Mouse (Mus musculus) leukemia stem cell, adult 10-12 weeks (primary cell): Measurements from ENCODE around the gene Clcnkb. TPM values are rescaled to one million over a fixed set of nuclear protein-coding genes. Genes with fewer than 3 reads are reported as not detected.

Source experiments
- polyA plus RNA-seq: library from polyadenylated mRNA; stranded (reverse); fragments of >175 nt; gene quantifications from 2 replicates; pipeline ENCODE4 v1.2.3, GENCODE M21; 2012; ENCODE audit warnings: low replicate concordance

The Clcnkb gene
- 0.66 TPM in 1 of 2 replicates, not detected in the other for polyA plus RNA-seq

GRCm38 (mm10) chr4:141415924-141416323 lies at the start of gene Clcnkb:
Gene Clcnkb, minus strand, starts transcription at chr4:141416014.

GRCm38 (mm10) chr4:141444451-141445327 lies 28.9 kb upstream of the Clcnkb start, which contains the start of gene Zbtb17:
Gene Zbtb17, plus strand, starts transcription at chr4:141444654.

GRCm38 (mm10) chr4:141435974-141436373 lies 20.2 kb upstream of the Clcnkb start, which contains the start of gene Srarp:
Gene Srarp, minus strand, starts transcription at chr4:141436105.

GRCm38 (mm10) chr4:141420192-141420829 lies 4.5 kb upstream of the Clcnkb start, which contains the start of gene Hspb7:
Gene Hspb7, plus strand, starts transcription at chr4:141420779.

GRCm38 (mm10) chr4:141398545-141398944 lies 17.3 kb downstream of the Clcnkb start, which contains the start of gene Clcnka:
Gene Clcnka, minus strand, starts transcription at chr4:141398724.

GRCm38 (mm10) chr4:141367997-141368791 lies 47.6 kb downstream of the Clcnkb start, which contains the start of gene Fam131c:
Gene Fam131c, plus strand, starts transcription at chr4:141368220.

Other genes with a start within 250 kb of the Clcnkb start
- 1.5 and 1.9 TPM in 2 replicates for gene Rsg1, start 202.1 kb downstream of the Clcnkb start, polyA plus RNA-seq
- not detected in 2 replicates for gene Arhgef19, start 176.5 kb downstream of the Clcnkb start, polyA plus RNA-seq
- 0.34 and 0.42 TPM in 2 replicates for gene Epha2, start 114.8 kb downstream of the Clcnkb start, polyA plus RNA-seq
- gene Fam131c, start 47.8 kb downstream of the Clcnkb start, polyA plus RNA-seq = not detected in 2 replicates
- not detected in 2 replicates for gene Clcnka, start 17.3 kb downstream of the Clcnkb start, polyA plus RNA-seq
- not detected in 2 replicates for gene Hspb7, start 4.8 kb upstream of the Clcnkb start, polyA plus RNA-seq
- gene Srarp, start 20.1 kb upstream of the Clcnkb start, polyA plus RNA-seq = not detected in 2 replicates
- gene Zbtb17, start 28.6 kb upstream of the Clcnkb start, polyA plus RNA-seq = 33.7 and 37.3 TPM in 2 replicates
- 261 and 418 TPM in 2 replicates for gene Spen, start 122.6 kb upstream of the Clcnkb start, polyA plus RNA-seq
- 2.7 TPM in 2 replicates for gene Fblim1, start 190.1 kb upstream of the Clcnkb start, polyA plus RNA-seq
- gene Tmem82, start 202.6 kb upstream of the Clcnkb start, polyA plus RNA-seq = 0.39 and 0.51 TPM in 2 replicates
- gene Slc25a34, start 207.8 kb upstream of the Clcnkb start, polyA plus RNA-seq = not detected in 2 replicates
- gene Plekhm2, start 248.9 kb upstream of the Clcnkb start, polyA plus RNA-seq = 22.8 and 33.3 TPM in 2 replicates